Mouse (Mus musculus): ENCODE measurements around the gene Tbx6. TPM values are rescaled to one million over a fixed set of nuclear protein-coding genes. Genes with fewer than 3 reads are reported as not detected.

Tbx6 gene
- polyA plus RNA-seq (2012; fragmentation: generic; extraction: Trizol), result 0.01 TPM
- long read RNA-seq, experiment 1, result 0 reads
- long read RNA-seq, experiment 2, result 0 reads

GRCm38 (mm10) chr7:126780971-126781635 lies at the start of gene Tbx6:
TSS of gene Tbx6 (plus strand) at chr7:126781483.
- peaks cover 3% of the 10 kb centered on the region for H3K36me3 ChIP-seq (ENCODE audit: control insufficient read depth, insufficient read depth)
- no peaks in the 10 kb centered on the region for H3K79me2 ChIP-seq (ENCODE audit: control insufficient read depth, insufficient read depth)
- TF ChIP-seq MYOD1 (IDR thresholded peaks at IDR 0.05; ENCODE audit: control insufficient read depth, insufficient read length, low read depth), result no peak
- TF ChIP-seq FOSL1 (IDR thresholded peaks at IDR 0.05; ENCODE audit: insufficient read depth, low read length, poor library complexity, severe bottlenecking), result no peak
- TF ChIP-seq USF1 (IDR thresholded peaks at IDR 0.05; ENCODE audit: low read depth), result no peak
- no peak for TF ChIP-seq MYOG (IDR thresholded peaks at IDR 0.05; ENCODE audit: control insufficient read depth, extremely low read depth, insufficient read length)
- TF ChIP-seq MAX (IDR thresholded peaks at IDR 0.05), result no peak
- no peaks in the 10 kb centered on the region for H3K27me3 ChIP-seq (ENCODE audit: control insufficient read depth, insufficient read depth, insufficient read length)
- H3K4me3 ChIP-seq (ENCODE audit: insufficient read depth, poor library complexity, severe bottlenecking), result no peak within 1 kb of the TSS
- no peak within 1 kb of the TSS for H3ac ChIP-seq (ENCODE audit: control insufficient read depth, insufficient read length, low read depth)
- no peaks in the 10 kb centered on the region for H3K79me3 ChIP-seq (ENCODE audit: low read depth)

GRCm38 (mm10) chr7:126736122-126736521 lies 45.2 kb upstream of the Tbx6 start:
- TF ChIP-seq MYOG (IDR thresholded peaks at IDR 0.05; ENCODE audit: control insufficient read depth, extremely low read depth, insufficient read length) (no peak), CTCF (IDR thresholded peaks at IDR 0.05; ENCODE audit: control insufficient read depth, insufficient read depth, insufficient read length) (no peak), MYOD1 (IDR thresholded peaks at IDR 0.05; ENCODE audit: control insufficient read depth, insufficient read length, low read depth) (no peak), MAX (IDR thresholded peaks at IDR 0.05) (no peak), USF1 (IDR thresholded peaks at IDR 0.05; ENCODE audit: low read depth) (no peak), FOSL1 (IDR thresholded peaks at IDR 0.05; ENCODE audit: insufficient read depth, low read length, poor library complexity, severe bottlenecking) (no peak), CEBPB (IDR thresholded peaks at IDR 0.05; ENCODE audit: low read depth) (no peak)
- no peaks in the 10 kb centered on the region for H3K79me3 ChIP-seq (ENCODE audit: low read depth)

GRCm38 (mm10) chr7:126739551-126739950 lies 41.7 kb upstream of the Tbx6 start:
- Histone ChIP-seq H3ac (ENCODE audit: control insufficient read depth, insufficient read length, low read depth) (no peak overlapping the region), H3K79me2 (ENCODE audit: control insufficient read depth, insufficient read depth) (no peaks in the 10 kb centered on the region), H3K36me3 (ENCODE audit: control insufficient read depth, insufficient read depth) (no peaks in the 10 kb centered on the region), H3K27me3 (ENCODE audit: control insufficient read depth, insufficient read depth, insufficient read length) (no peaks in the 10 kb centered on the region), H3K79me3 (ENCODE audit: low read depth) (no peaks in the 10 kb centered on the region), H3K4me3 (ENCODE audit: insufficient read depth, poor library complexity, severe bottlenecking) (no peak overlapping the region)
- no peak for TF ChIP-seq CEBPB (IDR thresholded peaks at IDR 0.05; ENCODE audit: low read depth)
- no peak for TF ChIP-seq MAX (IDR thresholded peaks at IDR 0.05)
- TF ChIP-seq USF1 (IDR thresholded peaks at IDR 0.05; ENCODE audit: low read depth), result no peak

More at GRCm38 (mm10) chr7:126736122-126736521, 45.2 kb upstream of the Tbx6 start:
- H3K4me3 ChIP-seq (ENCODE audit: insufficient read depth, poor library complexity, severe bottlenecking), result no peak overlapping the region
- H3K79me2 ChIP-seq (ENCODE audit: control insufficient read depth, insufficient read depth), result no peaks in the 10 kb centered on the region
- no peaks in the 10 kb centered on the region for H3K27me3 ChIP-seq (ENCODE audit: control insufficient read depth, insufficient read depth, insufficient read length)
- H3ac ChIP-seq (ENCODE audit: control insufficient read depth, insufficient read length, low read depth), result no peak overlapping the region
- no peaks in the 10 kb centered on the region for H3K36me3 ChIP-seq (ENCODE audit: control insufficient read depth, insufficient read depth)

DNA sequence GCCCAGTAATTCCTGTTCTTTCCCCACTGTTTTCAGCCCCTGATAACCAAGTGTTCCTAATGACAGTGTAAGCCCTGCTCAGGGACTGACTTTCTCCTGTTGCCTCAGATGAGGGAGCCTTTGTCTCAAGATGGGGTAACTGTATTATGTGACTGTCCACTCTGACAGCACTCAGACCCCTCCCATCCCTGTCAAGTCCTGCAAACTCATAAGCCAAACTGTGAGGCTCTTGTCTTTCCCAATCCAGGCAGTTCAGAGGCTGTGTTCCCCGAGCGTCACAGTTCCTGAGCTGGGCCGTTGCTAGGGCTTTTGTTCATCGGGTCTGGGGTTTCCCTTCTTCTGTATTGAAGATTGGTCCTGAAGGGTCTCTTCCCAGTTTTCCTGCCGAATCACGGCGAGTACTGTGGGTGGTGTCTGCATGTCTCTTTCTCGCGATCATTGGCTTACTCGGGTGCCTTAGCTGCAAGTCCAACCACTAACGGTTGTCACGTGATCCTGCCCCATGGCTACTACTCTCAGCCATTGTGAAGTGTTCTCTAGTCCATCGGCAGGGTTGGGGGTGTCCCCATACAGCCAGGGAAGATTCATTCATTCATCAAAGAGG lies 41.0 kb upstream of the Tbx6 start:
- no peaks in the 10 kb centered on the region for H3K36me3 ChIP-seq (ENCODE audit: control insufficient read depth, insufficient read depth)
- no peaks in the 10 kb centered on the region for H3K79me2 ChIP-seq (ENCODE audit: control insufficient read depth, insufficient read depth)
- H3K4me3 ChIP-seq (ENCODE audit: insufficient read depth, poor library complexity, severe bottlenecking), result no peak overlapping the region
- TF ChIP-seq FOSL1 (IDR thresholded peaks at IDR 0.05; ENCODE audit: insufficient read depth, low read length, poor library complexity, severe bottlenecking), result no peak
- TF ChIP-seq MYOD1 (IDR thresholded peaks at IDR 0.05; ENCODE audit: control insufficient read depth, insufficient read length, low read depth), result no peak
- no peak for TF ChIP-seq MAX (IDR thresholded peaks at IDR 0.05)
- TF ChIP-seq USF1 (IDR thresholded peaks at IDR 0.05; ENCODE audit: low read depth), result no peak
- TF ChIP-seq CTCF (IDR thresholded peaks at IDR 0.05; ENCODE audit: control insufficient read depth, insufficient read depth, insufficient read length), result no peak
- TF ChIP-seq MYOG (IDR thresholded peaks at IDR 0.05; ENCODE audit: control insufficient read depth, extremely low read depth, insufficient read length), result no peak
- no peaks in the 10 kb centered on the region for H3K27me3 ChIP-seq (ENCODE audit: control insufficient read depth, insufficient read depth, insufficient read length)
- H3K79me3 ChIP-seq (ENCODE audit: low read depth), result no peaks in the 10 kb centered on the region
- no peak overlapping the region for H3ac ChIP-seq (ENCODE audit: control insufficient read depth, insufficient read length, low read depth)

DNA sequence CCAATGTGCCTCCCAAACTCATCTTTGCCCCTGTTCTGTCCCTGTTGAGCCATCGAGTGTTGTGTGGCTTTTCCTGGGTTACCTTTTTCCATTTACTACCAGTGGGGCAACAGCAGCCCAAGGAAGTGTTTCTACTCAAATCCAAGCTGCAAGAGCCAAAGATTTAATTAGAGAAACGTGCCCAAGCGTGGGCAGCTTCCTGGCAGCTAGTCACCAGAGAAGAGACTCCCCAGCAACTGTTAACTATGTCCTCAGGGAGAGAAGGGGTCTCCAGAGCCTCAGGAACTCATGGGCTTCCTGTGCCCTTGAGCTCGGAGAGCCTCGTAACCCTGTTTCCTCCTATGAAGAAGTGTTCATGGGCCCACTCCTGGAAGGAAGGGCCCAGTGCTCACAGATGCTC lies 40.3 kb upstream of the Tbx6 start:
- TF ChIP-seq MAX (IDR thresholded peaks at IDR 0.05) (no peak), FOSL1 (IDR thresholded peaks at IDR 0.05; ENCODE audit: insufficient read depth, low read length, poor library complexity, severe bottlenecking) (no peak), MYOG (IDR thresholded peaks at IDR 0.05; ENCODE audit: control insufficient read depth, extremely low read depth, insufficient read length) (no peak), CEBPB (IDR thresholded peaks at IDR 0.05; ENCODE audit: low read depth) (no peak), MYOD1 (IDR thresholded peaks at IDR 0.05; ENCODE audit: control insufficient read depth, insufficient read length, low read depth) (no peak), CTCF (IDR thresholded peaks at IDR 0.05; ENCODE audit: control insufficient read depth, insufficient read depth, insufficient read length) (no peak), USF1 (IDR thresholded peaks at IDR 0.05; ENCODE audit: low read depth) (no peak)
- Histone ChIP-seq H3K79me2 (ENCODE audit: control insufficient read depth, insufficient read depth) (no peaks in the 10 kb centered on the region), H3K4me3 (ENCODE audit: insufficient read depth, poor library complexity, severe bottlenecking) (no peak overlapping the region), H3K79me3 (ENCODE audit: low read depth) (no peaks in the 10 kb centered on the region), H3K36me3 (ENCODE audit: control insufficient read depth, insufficient read depth) (no peaks in the 10 kb centered on the region), H3K27me3 (ENCODE audit: control insufficient read depth, insufficient read depth, insufficient read length) (peaks cover 2% of the 10 kb centered on the region), H3ac (ENCODE audit: control insufficient read depth, insufficient read length, low read depth) (no peak overlapping the region)

GRCm38 (mm10) chr7:126741452-126741851 lies 39.8 kb upstream of the Tbx6 start:
- Histone ChIP-seq H3K79me2 (ENCODE audit: control insufficient read depth, insufficient read depth) (no peaks in the 10 kb centered on the region), H3ac (ENCODE audit: control insufficient read depth, insufficient read length, low read depth) (no peak overlapping the region), H3K4me3 (ENCODE audit: insufficient read depth, poor library complexity, severe bottlenecking) (no peak overlapping the region), H3K79me3 (ENCODE audit: low read depth) (no peaks in the 10 kb centered on the region), H3K27me3 (ENCODE audit: control insufficient read depth, insufficient read depth, insufficient read length) (peaks cover 6% of the 10 kb centered on the region), H3K36me3 (ENCODE audit: control insufficient read depth, insufficient read depth) (no peaks in the 10 kb centered on the region)
- TF ChIP-seq MYOD1 (IDR thresholded peaks at IDR 0.05; ENCODE audit: control insufficient read depth, insufficient read length, low read depth), result no peak
- no peak for TF ChIP-seq FOSL1 (IDR thresholded peaks at IDR 0.05; ENCODE audit: insufficient read depth, low read length, poor library complexity, severe bottlenecking)
